Mouse (Mus musculus) left cerebral cortex, postnatal 14 days (tissue): Measurements from ENCODE around the gene Slc13a1. TPM values are rescaled to one million over a fixed set of nuclear protein-coding genes. Genes with fewer than 3 reads are reported as not detected.
A peak's percentile ranks its signal among the peaks of the same experiment; 100 is the strongest.

Experiments used
- DNase-seq, 2 experiments: peaks; one replicate each; pipeline ENCODE4 v3.0.0; 2021 to 2022; ENCODE audit warnings: low spot score in 2 of 2, mixed read lengths in 1 of 2
- intact Hi-C: fragments of 180-260 bp; cut with DNase I; formaldehyde crosslinking; loops from one replicate; pipeline ENCODE4 v1.15.1; 2025
- microRNA-seq, 2 experiments: library from miRNA; unstranded; fragments of <30 nt; microRNA quantifications; one replicate each; pipeline ENCODE4 v1.2.0; 2022
- total RNA-seq, 2 experiments: library from RNA; stranded (reverse); gene quantifications; 2 replicates each; pipeline ENCODE4 v1.2.3; 2021

Gene Slc13a1
- total RNA-seq, 2 experiments from 2014 or later, result 0.25 to 0.59 TPM

- no peak for DNase-seq
- intact Hi-C loops, result loop anchor here (10.0 kb wide), 1 partner anchor 244 kb away; no protein-coding TSS in a partner anchor
Observed at GRCm38 (mm10) chr6:24101281-24101680, 66.6 kb downstream of the Slc13a1 start.

GRCm38 (mm10) chr6:24100705-24101104 lies 67.2 kb downstream of the Slc13a1 start:
- DNase-seq, result no peak
- intact Hi-C loops, result loop anchor here (10.0 kb wide), 1 partner anchor 244 kb away; no protein-coding TSS in a partner anchor

GRCm38 (mm10) chr6:24097400-24097799 lies 70.5 kb downstream of the Slc13a1 start:
- DNase-seq, result no peak
- intact Hi-C loops, result no loop called here

GRCm38 (mm10) chr6:24076089-24076488 lies 91.8 kb downstream of the Slc13a1 start:
- intact Hi-C loops, result no loop called here
- peak in 1 of 2 experiments; percentile 8 for DNase-seq

- intact Hi-C loops, result no loop called here
- DNase-seq, result no peak
Observed at GRCm38 (mm10) chr6:24072804-24073203, 95.1 kb downstream of the Slc13a1 start.

- no peak for DNase-seq
- intact Hi-C loops, result no loop called here
Observed at GRCm38 (mm10) chr6:24059754-24060153, 108.1 kb downstream of the Slc13a1 start.

- intact Hi-C loops, result no loop called here
- no peak for DNase-seq
Observed at GRCm38 (mm10) chr6:24055086-24055485, 112.8 kb downstream of the Slc13a1 start.

GRCm38 (mm10) chr6:24054086-24054710 lies 113.7 kb downstream of the Slc13a1 start:
- intact Hi-C loops, result no loop called here
- no peak for DNase-seq

- DNase-seq, result no peak
- intact Hi-C loops, result no loop called here
Observed at GRCm38 (mm10) chr6:24047014-24047770, 120.7 kb downstream of the Slc13a1 start.

- no peak for DNase-seq
- intact Hi-C loops, result no loop called here
Observed at GRCm38 (mm10) chr6:24043496-24043895, 124.4 kb downstream of the Slc13a1 start.

Small RNAs within 50 kb of the gene (microRNA-seq; reads per million reads assigned to microRNA genes)
- 0 reads per million in 2 experiments for gene Gm26386

Other genes starting within 250 kb of the Slc13a1 start
- gene Tas2r118, start 198.0 kb downstream of the Slc13a1 start, total RNA-seq, result not detected